Mouse (Mus musculus): Measurements from ENCODE around the gene Atxn2l. TPM values are rescaled to one million over a fixed set of nuclear protein-coding genes. Genes with fewer than 3 reads are reported as not detected.

Atxn2l gene
- polyA plus RNA-seq, 1 experiment from 2014 or later, result 19.4 TPM

DNA sequence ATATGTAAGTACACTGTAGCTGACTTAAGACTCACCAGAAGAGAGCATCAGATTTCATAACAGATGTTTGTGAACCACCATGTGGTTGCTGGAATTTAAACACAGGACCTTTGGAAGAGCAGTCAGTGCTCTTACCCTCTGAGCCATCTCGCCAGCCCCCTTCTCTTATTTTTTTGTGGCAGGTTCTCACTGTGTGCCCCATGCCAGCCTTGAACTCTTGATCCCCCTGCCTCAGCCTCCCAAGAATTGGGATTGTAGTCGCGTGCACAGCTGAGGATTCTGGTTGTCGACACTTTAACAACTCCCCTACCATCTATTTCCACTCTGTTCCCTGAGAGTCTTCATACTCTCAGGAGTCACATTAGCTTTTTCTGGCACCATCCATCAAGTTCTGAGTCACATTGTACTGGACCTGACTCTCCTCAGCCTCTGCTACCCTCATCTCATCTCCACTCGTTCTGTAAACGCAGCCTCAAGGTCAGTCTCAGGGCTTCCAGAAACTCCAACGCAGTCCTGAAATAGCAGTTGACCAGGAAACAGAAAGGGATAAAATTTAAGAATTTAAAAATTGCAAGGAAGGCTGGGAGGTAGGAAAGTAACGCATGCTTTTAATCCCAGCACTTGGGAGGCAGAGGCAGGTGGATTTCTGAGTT lies 4.0 kb upstream of the Atxn2l start:
- H3K4me1 ChIP-seq (replicated peaks; ENCODE audit: control insufficient read depth, insufficient read depth, low read length), result no peaks in the 10 kb centered on the region

DNA sequence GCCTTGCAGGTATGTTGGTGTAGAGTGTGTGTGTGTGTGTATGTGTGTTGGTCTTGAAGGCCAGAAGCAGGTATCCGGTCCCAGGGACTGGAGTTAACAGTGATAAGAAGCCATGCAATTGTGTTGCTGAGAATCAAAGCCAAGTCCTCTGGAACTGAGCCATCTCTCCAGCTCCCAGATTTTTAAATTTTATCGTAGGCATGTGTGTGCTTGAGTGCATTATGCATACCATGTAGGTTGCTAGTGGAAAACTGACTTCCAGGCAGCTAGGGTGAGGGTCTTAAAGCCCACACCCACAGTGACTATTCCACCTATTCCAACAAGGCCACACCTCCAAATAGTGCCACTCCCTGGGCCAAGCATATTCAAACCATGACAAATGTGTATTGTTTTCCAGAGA lies 1.7 kb upstream of the Atxn2l start:
- Histone ChIP-seq H3K9ac (ENCODE audit: low read depth, low read length) (no peak overlapping the region), H3K36me3 (ENCODE audit: control insufficient read depth, insufficient read depth) (peaks cover 11% of the 10 kb centered on the region), H3K27me3 (replicated peaks; ENCODE audit: control insufficient read depth, insufficient read depth, low read length) (no peaks in the 10 kb centered on the region), H3K27ac (ENCODE audit: low read depth, low read length) (no peak overlapping the region), H3K4me3 (ENCODE audit: low read depth, low read length) (no peak overlapping the region), H3K4me1 (replicated peaks; ENCODE audit: control insufficient read depth, insufficient read depth, low read length) (no peaks in the 10 kb centered on the region), H3K9me3 (ENCODE audit: control insufficient read depth) (no peaks in the 10 kb centered on the region), H3K4me2 (replicated peaks; ENCODE audit: low read depth) (no peak overlapping the region)
- WGBS, result 79% methylated on average over 2 of the region's 2 CpGs
- no peak for ATAC-seq
- no peak for TF ChIP-seq CTCF (IDR thresholded peaks at IDR 0.05; ENCODE audit: low read depth)

More for the DNA sequence above, 4.0 kb upstream of the Atxn2l start:
- WGBS, result 74% methylated on average over 8 of the region's 8 CpGs
- H3K27me3 ChIP-seq (replicated peaks; ENCODE audit: control insufficient read depth, insufficient read depth, low read length), result no peaks in the 10 kb centered on the region
- H3K36me3 ChIP-seq (ENCODE audit: control insufficient read depth, insufficient read depth), result no peaks in the 10 kb centered on the region
- ATAC-seq, result no peak
- no peak overlapping the region for H3K9ac ChIP-seq (ENCODE audit: low read depth, low read length)
- no peak for TF ChIP-seq CTCF (IDR thresholded peaks at IDR 0.05; ENCODE audit: low read depth)
- H3K4me3 ChIP-seq (ENCODE audit: low read depth, low read length), result no peak overlapping the region
- no peaks in the 10 kb centered on the region for H3K9me3 ChIP-seq (ENCODE audit: control insufficient read depth)
- no peak overlapping the region for H3K4me2 ChIP-seq (replicated peaks; ENCODE audit: low read depth)
- no peak overlapping the region for H3K27ac ChIP-seq (ENCODE audit: low read depth, low read length)

DNA sequence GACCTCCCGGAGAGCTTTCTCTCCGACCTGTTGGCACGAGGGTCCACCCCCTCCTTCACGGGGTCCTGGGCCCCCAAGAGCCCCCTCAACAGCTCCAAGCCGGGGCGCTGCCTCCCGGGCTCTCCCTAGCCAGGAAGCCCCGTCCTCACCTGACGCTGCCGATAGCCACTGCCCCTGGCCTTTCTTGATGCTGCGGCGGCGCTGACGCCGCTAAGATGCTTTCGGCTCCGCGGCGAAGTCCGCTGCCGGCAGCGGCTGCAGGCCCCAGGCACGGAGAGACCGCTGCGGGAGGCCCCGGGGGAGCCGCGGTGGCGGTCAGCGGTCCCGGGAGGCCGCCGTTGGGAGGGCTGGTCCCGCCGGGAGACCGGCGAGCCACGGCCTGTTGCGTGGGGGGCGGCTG lies 486 bp downstream of the Atxn2l start:
- no peaks in the 10 kb centered on the region for H3K27me3 ChIP-seq (replicated peaks; ENCODE audit: control insufficient read depth, insufficient read depth, low read length)
- peak overlapping the region; percentile 98 for H3K27ac ChIP-seq (ENCODE audit: low read depth, low read length)
- H3K4me2 ChIP-seq (replicated peaks; ENCODE audit: low read depth), result peak overlapping the region; percentile 65
- no peaks in the 10 kb centered on the region for H3K4me1 ChIP-seq (replicated peaks; ENCODE audit: control insufficient read depth, insufficient read depth, low read length)
- peak overlapping the region; percentile 80 for H3K4me3 ChIP-seq (ENCODE audit: low read depth, low read length)
- ATAC-seq, result no peak
- WGBS, result under 1% methylated on average over 40 of the region's 40 CpGs
- no peaks in the 10 kb centered on the region for H3K9me3 ChIP-seq (ENCODE audit: control insufficient read depth)
- H3K9ac ChIP-seq (ENCODE audit: low read depth, low read length), result peak overlapping the region; percentile 97
- no peak for TF ChIP-seq CTCF (IDR thresholded peaks at IDR 0.05; ENCODE audit: low read depth)
- peaks cover 32% of the 10 kb centered on the region for H3K36me3 ChIP-seq (ENCODE audit: control insufficient read depth, insufficient read depth)

DNA sequence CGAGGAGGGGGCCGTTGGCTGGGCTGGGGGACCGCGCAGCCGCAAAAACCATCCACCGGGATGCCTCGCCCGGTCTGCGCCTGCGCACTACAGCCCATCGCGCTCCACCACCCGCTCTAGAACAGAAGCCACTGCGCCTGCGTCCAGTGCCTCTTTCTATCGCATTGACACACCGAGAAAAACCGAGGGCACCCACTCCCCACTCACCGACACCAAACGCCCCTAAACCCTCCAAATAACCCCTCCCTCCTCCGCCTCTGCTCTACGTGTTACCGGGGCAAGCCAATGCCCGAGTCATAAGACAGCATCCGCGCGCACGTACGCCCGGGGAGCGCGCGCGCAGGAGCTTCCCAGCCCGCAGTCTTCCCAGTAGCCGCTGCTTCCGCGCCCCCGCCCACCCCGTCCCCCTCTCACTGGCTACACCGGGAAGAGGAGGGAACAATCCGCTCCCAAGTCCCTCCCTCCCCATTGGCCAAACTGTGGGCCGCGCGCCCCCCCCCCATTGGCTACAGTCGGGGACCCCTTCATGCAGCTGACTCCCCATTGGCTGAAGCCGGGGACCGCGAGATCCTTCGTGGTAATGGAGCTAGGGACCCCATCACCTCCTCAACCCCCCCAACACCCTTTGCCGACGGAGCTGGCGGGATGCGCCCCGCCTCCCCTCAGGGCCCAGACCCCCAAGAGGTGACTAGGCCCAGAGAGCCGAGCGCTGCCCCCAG lies 1.1 kb downstream of the Atxn2l start:
- H3K9ac ChIP-seq (ENCODE audit: low read depth, low read length), result peak overlapping the region; percentile 97
- peak overlapping the region; percentile 65 for H3K4me2 ChIP-seq (replicated peaks; ENCODE audit: low read depth)
- no peaks in the 10 kb centered on the region for H3K4me1 ChIP-seq (replicated peaks; ENCODE audit: control insufficient read depth, insufficient read depth, low read length)
- TF ChIP-seq CTCF (IDR thresholded peaks at IDR 0.05; ENCODE audit: low read depth), result no peak
- H3K27ac ChIP-seq (ENCODE audit: low read depth, low read length), result peak overlapping the region; percentile 98
- peak overlapping the region; percentile 80 for H3K4me3 ChIP-seq (ENCODE audit: low read depth, low read length)
- no peaks in the 10 kb centered on the region for H3K9me3 ChIP-seq (ENCODE audit: control insufficient read depth)
- no peaks in the 10 kb centered on the region for H3K27me3 ChIP-seq (replicated peaks; ENCODE audit: control insufficient read depth, insufficient read depth, low read length)
- H3K36me3 ChIP-seq (ENCODE audit: control insufficient read depth, insufficient read depth), result peaks cover 38% of the 10 kb centered on the region
- peak; percentile 74 for ATAC-seq
- WGBS, result under 1% methylated on average over 52 of the region's 57 CpGs

GRCm38 (mm10) chr7:126501684-126502022 lies 1.6 kb downstream of the Atxn2l start:
- H3K36me3 ChIP-seq (ENCODE audit: control insufficient read depth, insufficient read depth), result peaks cover 43% of the 10 kb centered on the region
- no peak for TF ChIP-seq CTCF (IDR thresholded peaks at IDR 0.05; ENCODE audit: low read depth)
- H3K27me3 ChIP-seq (replicated peaks; ENCODE audit: control insufficient read depth, insufficient read depth, low read length), result no peaks in the 10 kb centered on the region
- H3K4me1 ChIP-seq (replicated peaks; ENCODE audit: control insufficient read depth, insufficient read depth, low read length), result no peaks in the 10 kb centered on the region
- peak overlapping the region; percentile 97 for H3K9ac ChIP-seq (ENCODE audit: low read depth, low read length)
- peak overlapping the region; percentile 80 for H3K4me3 ChIP-seq (ENCODE audit: low read depth, low read length)
- peak overlapping the region; percentile 65 for H3K4me2 ChIP-seq (replicated peaks; ENCODE audit: low read depth)
- WGBS, result 2% methylated on average over 9 of the region's 9 CpGs
- no peak for ATAC-seq
- H3K27ac ChIP-seq (ENCODE audit: low read depth, low read length), result peak overlapping the region; percentile 98
- no peaks in the 10 kb centered on the region for H3K9me3 ChIP-seq (ENCODE audit: control insufficient read depth)

DNA sequence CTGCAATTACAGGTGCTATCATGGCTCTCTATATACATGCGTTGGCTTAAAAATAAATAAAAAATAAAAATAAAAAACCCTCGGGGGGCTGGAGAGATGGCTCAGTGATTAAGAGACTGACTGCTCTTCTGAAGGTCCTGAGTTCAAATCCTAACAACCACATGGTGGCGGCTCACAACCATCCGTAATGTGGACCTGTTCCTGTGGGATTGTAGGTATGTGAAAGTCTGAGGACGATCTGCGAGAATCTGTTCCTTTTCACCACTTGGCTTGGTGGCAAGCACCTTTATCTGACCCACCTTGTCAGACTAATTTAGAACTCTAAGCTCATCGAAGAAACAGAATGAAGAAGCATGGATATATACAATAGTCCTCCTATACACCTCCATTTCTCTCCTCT lies 3.8 kb downstream of the Atxn2l start:
- H3K36me3 ChIP-seq (ENCODE audit: control insufficient read depth, insufficient read depth), result peaks cover 65% of the 10 kb centered on the region
- H3K4me2 ChIP-seq (replicated peaks; ENCODE audit: low read depth), result no peak overlapping the region
- no peaks in the 10 kb centered on the region for H3K9me3 ChIP-seq (ENCODE audit: control insufficient read depth)
- WGBS, result 92% methylated on average over 7 of the region's 7 CpGs
- H3K9ac ChIP-seq (ENCODE audit: low read depth, low read length), result no peak overlapping the region
- no peak overlapping the region for H3K4me3 ChIP-seq (ENCODE audit: low read depth, low read length)
- no peak for TF ChIP-seq CTCF (IDR thresholded peaks at IDR 0.05; ENCODE audit: low read depth)
- H3K4me1 ChIP-seq (replicated peaks; ENCODE audit: control insufficient read depth, insufficient read depth, low read length), result no peaks in the 10 kb centered on the region
- H3K27me3 ChIP-seq (replicated peaks; ENCODE audit: control insufficient read depth, insufficient read depth, low read length), result no peaks in the 10 kb centered on the region
- no peak overlapping the region for H3K27ac ChIP-seq (ENCODE audit: low read depth, low read length)
- ATAC-seq, result no peak
